ENCODE assay signal across 9 mouse cellular contexts in the genomic region with DNA sequence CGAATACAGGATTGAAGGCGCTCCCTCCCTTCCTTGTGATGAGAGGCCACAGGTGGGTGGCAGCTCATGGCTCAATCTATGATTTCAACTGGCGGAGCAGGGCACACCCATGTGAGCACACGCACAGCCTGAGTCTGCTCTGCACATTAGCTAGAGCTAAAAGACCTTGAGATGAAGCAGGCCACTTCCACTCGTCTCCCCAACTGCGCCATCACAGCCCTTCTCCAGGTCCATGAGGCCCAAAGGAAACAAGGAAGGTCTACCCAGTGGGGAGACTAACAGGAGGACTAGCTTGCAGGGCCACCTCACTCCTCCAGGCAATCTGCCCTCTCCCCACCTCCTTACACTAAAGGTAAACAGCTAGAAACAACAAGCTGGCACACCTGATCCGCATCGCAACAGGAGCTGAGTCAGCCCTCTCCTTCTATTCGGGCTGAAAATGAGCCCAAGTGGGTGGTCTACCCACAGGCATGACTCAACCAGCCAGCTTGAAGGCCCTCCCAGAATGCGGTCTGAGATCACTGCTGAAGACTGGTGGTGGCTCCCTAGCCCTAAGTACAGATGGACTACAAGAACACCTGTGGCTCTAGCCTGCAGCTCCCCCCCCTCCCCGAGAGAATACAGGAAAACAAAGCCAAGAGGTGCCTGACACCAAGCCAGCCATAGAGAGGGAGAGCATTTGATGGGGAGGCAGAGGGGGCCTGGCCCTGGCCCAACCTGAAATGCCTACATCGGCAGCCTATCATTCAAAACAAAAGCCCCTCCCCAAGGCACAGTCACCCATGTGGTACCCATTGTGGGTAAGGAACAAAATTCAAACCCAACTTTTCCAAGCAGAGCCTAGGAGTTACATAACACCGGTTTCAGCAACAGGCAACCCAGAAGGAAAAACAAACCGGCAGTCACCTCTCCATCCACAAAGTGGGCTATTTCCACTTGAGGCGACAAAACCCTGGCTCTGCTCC. TPM values are rescaled to one million over a fixed set of nuclear protein-coding genes. Genes with fewer than 3 reads are reported as not detected.
DNase-seq lines count a peak whose midpoint lies in the region; ATAC-seq and TF ChIP-seq lines count a peak whose summit lies in the region.
"Had no signal": no experiment of that assay in that cellular context is flagged by ENCODE, and none has a peak within 500 bp of the region (broad histone marks: within the 10 kb centered on the region; RNA-seq: fewer than 3 reads in every experiment).

No protein-coding gene starts in this region.

- peak overlapping the region; percentile 96 for H3K9ac ChIP-seq in forebrain, embryonic 11.5 days (ENCODE audit: low read length)
- peak overlapping the region; percentile 100 for H3K9ac ChIP-seq in liver, embryonic 11.5 days (ENCODE audit: low read depth, low read length)
- H3K9ac ChIP-seq in stomach, postnatal 0 days (ENCODE audit: low read length) = peak overlapping the region; percentile 97

- TF ChIP-seq CTCF in bone marrow macrophage, adult 2 months (IDR thresholded peaks at IDR 0.05; ENCODE audit: low read depth, low read length) = no peak
- no peak for TF ChIP-seq CTCF in stomach, postnatal 0 days (IDR thresholded peaks at IDR 0.05; ENCODE audit: low read depth)

- H3K4me3 ChIP-seq in bone marrow macrophage, adult 2 months (ENCODE audit: insufficient read depth, low read length) = peak overlapping the region; percentile 81
- peak overlapping the region; percentile 99 for H3K4me3 ChIP-seq in forebrain, embryonic 11.5 days (ENCODE audit: low read depth, low read length)
- H3K4me3 ChIP-seq in liver, embryonic 11.5 days (ENCODE audit: low read depth, low read length) = peak overlapping the region; percentile 96
- H3K4me3 ChIP-seq in stomach, postnatal 0 days (ENCODE audit: low read depth, low read length) = peak overlapping the region; percentile 94

- H3K9me3 ChIP-seq in forebrain, embryonic 11.5 days (ENCODE audit: control insufficient read depth, low read length) = no peaks in the 10 kb centered on the region
- no peaks in the 10 kb centered on the region for H3K9me3 ChIP-seq in liver, embryonic 11.5 days (ENCODE audit: control insufficient read depth, low read length)
- H3K9me3 ChIP-seq in stomach, postnatal 0 days (ENCODE audit: control insufficient read depth, low read length) = no peaks in the 10 kb centered on the region

- no peak for TF ChIP-seq POLR2A in bone marrow macrophage, adult 2 months (IDR thresholded peaks at IDR 0.05; ENCODE audit: borderline replicate concordance, low read depth, low read length)

- H3K27me3 ChIP-seq in forebrain, embryonic 11.5 days (ENCODE audit: control insufficient read depth, insufficient read depth, low read length) = no peaks in the 10 kb centered on the region
- H3K27me3 ChIP-seq in liver, embryonic 11.5 days (replicated peaks; ENCODE audit: control insufficient read depth, insufficient read depth, low read length) = no peaks in the 10 kb centered on the region
- no peaks in the 10 kb centered on the region for H3K27me3 ChIP-seq in stomach, postnatal 0 days (ENCODE audit: control insufficient read depth, insufficient read depth, low read length)

- no peak for ATAC-seq in forebrain, embryonic 11.5 days (replicated peaks; ENCODE audit: low FRiP score)
- no peak for ATAC-seq in liver, embryonic 11.5 days (replicated peaks; ENCODE audit: low FRiP score)
- 0 out of 2 replicates have a peak, but pooled peaks have one; percentile 1 for ATAC-seq in stomach, postnatal 0 days (ENCODE audit: low FRiP score, low TSS enrichment)

- 61% methylated on average over 15 of the region's 15 CpGs for WGBS in forebrain, embryonic 11.5 days
- 45% methylated on average over 15 of the region's 15 CpGs for WGBS in liver, embryonic 11.5 days
- 29% methylated on average over 15 of the region's 15 CpGs for WGBS in stomach, postnatal 0 days

- no peak for TF ChIP-seq EP300 in stomach, postnatal 0 days (optimal IDR thresholded peaks at IDR 0.05)

- H3K36me3 ChIP-seq in forebrain, embryonic 11.5 days (ENCODE audit: control insufficient read depth, insufficient read depth, low read length) = no peaks in the 10 kb centered on the region; the same call in 1 of the 2 replicates
- peaks cover 9% of the 10 kb centered on the region; the same call in 1 of the 2 replicates for H3K36me3 ChIP-seq in liver, embryonic 11.5 days (ENCODE audit: control insufficient read depth, insufficient read depth, low read length)
- H3K36me3 ChIP-seq in stomach, postnatal 0 days (ENCODE audit: control insufficient read depth, insufficient read depth, low read length) = peaks cover 6% of the 10 kb centered on the region

- peak; percentile 34 to 53 for DNase-seq in lung, adult 18-20 months
- no peak for DNase-seq in lung, postnatal 10 days
- no peak for DNase-seq in forebrain, embryonic 11.5 days (ENCODE audit: low spot score)
- no peak for DNase-seq in liver, embryonic 11.5 days (ENCODE audit: low spot score)
- DNase-seq in stomach, postnatal 0 days (ENCODE audit: low spot score) = peak; percentile 56
- DNase-seq in adrenal gland, postnatal 36 days = no peak
- no peak for DNase-seq in ovary, adult 18-20 months (ENCODE audit: low spot score)

- peaks cover 46% of the 10 kb centered on the region for H3K4me1 ChIP-seq in bone marrow macrophage, adult 2 months (ENCODE audit: control insufficient read depth, insufficient read depth, low read length)
- peaks cover 22% of the 10 kb centered on the region for H3K4me1 ChIP-seq in forebrain, embryonic 11.5 days (replicated peaks; ENCODE audit: control insufficient read depth, insufficient read depth, low read length)
- H3K4me1 ChIP-seq in liver, embryonic 11.5 days (replicated peaks; ENCODE audit: control insufficient read depth, insufficient read depth, low read length) = peaks cover 69% of the 10 kb centered on the region
- H3K4me1 ChIP-seq in stomach, postnatal 0 days (replicated peaks; ENCODE audit: control insufficient read depth, insufficient read depth) = peaks cover 11% of the 10 kb centered on the region; the same call in 1 of the 2 replicates

- H3K4me2 ChIP-seq in forebrain, embryonic 11.5 days (ENCODE audit: low read depth, low read length, severe bottlenecking) = peak overlapping the region; percentile 99
- peak overlapping the region; percentile 99 for H3K4me2 ChIP-seq in liver, embryonic 11.5 days
- peak overlapping the region; percentile 94 for H3K4me2 ChIP-seq in stomach, postnatal 0 days (replicated peaks; ENCODE audit: low read depth)

- no peak overlapping the region for H3K27ac ChIP-seq in bone marrow macrophage, adult 2 months (ENCODE audit: insufficient read depth, low read depth, low read length)
- no peak overlapping the region for H3K27ac ChIP-seq in forebrain, embryonic 11.5 days (ENCODE audit: low read depth, low read length)
- no peak overlapping the region for H3K27ac ChIP-seq in liver, embryonic 11.5 days (ENCODE audit: low read depth, low read length)
- peak overlapping the region; percentile 92 for H3K27ac ChIP-seq in stomach, postnatal 0 days (replicated peaks)

RNA-seq across cellular contexts. Expression of a gene that starts 1.8 kb away (rescaled TPM):
- 30.6 and 31.6 TPM in 2 replicates for polyA plus RNA-seq in bone marrow macrophage, adult 2 months (2012; ENCODE audit: insufficient read depth, insufficient read length, missing spikeins)
- 25.6 and 25.8 TPM in 2 replicates for polyA plus RNA-seq in forebrain, embryonic 11.5 days (2014; fragmentation: Nextera tagmentation; extraction: Ambion mirVana)
- 21.1 and 23.7 TPM in 2 replicates for polyA plus RNA-seq in liver, embryonic 11.5 days (2014; fragmentation: Nextera tagmentation; extraction: Ambion mirVana)
- 9.5 and 9.6 TPM in 2 replicates for polyA plus RNA-seq in stomach, postnatal 0 days (2015; fragmentation: Nextera tagmentation; extraction: Ambion mirVana)
- total RNA-seq in adrenal gland, postnatal 36 days (2021) = 10 to 100 TPM; 62.2 to 67.6 TPM

RNA-seq across cellular contexts. Expression of a gene that starts 21.7 kb away (rescaled TPM):
- not detected in 2 replicates for polyA plus RNA-seq in bone marrow macrophage, adult 2 months (2012; ENCODE audit: insufficient read depth, insufficient read length, missing spikeins)
- polyA plus RNA-seq in forebrain, embryonic 11.5 days (2014; fragmentation: Nextera tagmentation; extraction: Ambion mirVana) = 1.8 and 2.6 TPM in 2 replicates
- 1.6 and 2.6 TPM in 2 replicates for polyA plus RNA-seq in liver, embryonic 11.5 days (2014; fragmentation: Nextera tagmentation; extraction: Ambion mirVana)
- polyA plus RNA-seq in stomach, postnatal 0 days (2015; fragmentation: Nextera tagmentation; extraction: Ambion mirVana) = 0.53 TPM in 2 replicates
- under 1 TPM in 1 of 2 experiments, not detected in 1; 0.30 TPM for total RNA-seq in adrenal gland, postnatal 36 days (2021)
- total RNA-seq: hematopoietic stem cell, adult 5-6 weeks had no signal

RNA-seq across cellular contexts. Expression of a gene that starts 22.0 kb away (rescaled TPM):
- polyA plus RNA-seq in bone marrow macrophage, adult 2 months (2012; ENCODE audit: insufficient read depth, insufficient read length, missing spikeins) = 1.1 and 1.2 TPM in 2 replicates
- polyA plus RNA-seq in forebrain, embryonic 11.5 days (2014; fragmentation: Nextera tagmentation; extraction: Ambion mirVana) = 0.56 TPM in 1 of 2 replicates, not detected in the other
- polyA plus RNA-seq in liver, embryonic 11.5 days (2014; fragmentation: Nextera tagmentation; extraction: Ambion mirVana) = 0.43 and 0.48 TPM in 2 replicates
- 0.15 and 0.42 TPM in 2 replicates for polyA plus RNA-seq in stomach, postnatal 0 days (2015; fragmentation: Nextera tagmentation; extraction: Ambion mirVana)
- not detected for total RNA-seq in adrenal gland, postnatal 36 days (2021)

RNA-seq across cellular contexts. Expression of a gene that starts 35.7 kb away (rescaled TPM):
- polyA plus RNA-seq in bone marrow macrophage, adult 2 months (2012; ENCODE audit: insufficient read depth, insufficient read length, missing spikeins) = not detected in 2 replicates
- 10.6 and 11.0 TPM in 2 replicates for polyA plus RNA-seq in forebrain, embryonic 11.5 days (2014; fragmentation: Nextera tagmentation; extraction: Ambion mirVana)
- polyA plus RNA-seq in liver, embryonic 11.5 days (2014; fragmentation: Nextera tagmentation; extraction: Ambion mirVana) = 1.1 and 1.2 TPM in 2 replicates
- 2.0 and 2.6 TPM in 2 replicates for polyA plus RNA-seq in stomach, postnatal 0 days (2015; fragmentation: Nextera tagmentation; extraction: Ambion mirVana)
- 1 to 10 TPM; 1.8 to 2.2 TPM for total RNA-seq in adrenal gland, postnatal 36 days (2021)
- total RNA-seq: hematopoietic stem cell, adult 5-6 weeks had no signal

RNA-seq across cellular contexts. Expression of a gene that starts 49.0 kb away (rescaled TPM):
- polyA plus RNA-seq in bone marrow macrophage, adult 2 months (2012; ENCODE audit: insufficient read depth, insufficient read length, missing spikeins) = 119 and 139 TPM in 2 replicates
- polyA plus RNA-seq in forebrain, embryonic 11.5 days (2014; fragmentation: Nextera tagmentation; extraction: Ambion mirVana) = 220 and 268 TPM in 2 replicates
- polyA plus RNA-seq in liver, embryonic 11.5 days (2014; fragmentation: Nextera tagmentation; extraction: Ambion mirVana) = 281 and 298 TPM in 2 replicates
- polyA plus RNA-seq in stomach, postnatal 0 days (2015; fragmentation: Nextera tagmentation; extraction: Ambion mirVana) = 347 and 366 TPM in 2 replicates
- 100 to 1,000 TPM; 194 to 215 TPM for total RNA-seq in adrenal gland, postnatal 36 days (2021)

Comparison
In these comparisons a context has a peak if more than half of its experiments do, and no peak if none do; other contexts are left out.
1. DNase-seq: peak in lung, adult 18-20 months (2 of 2) and stomach, postnatal 0 days (single experiment); none in lung, postnatal 10 days (single experiment), forebrain, embryonic 11.5 days (single experiment), liver, embryonic 11.5 days (single experiment), adrenal gland, postnatal 36 days (0 of 2) and ovary, adult 18-20 months (single experiment).
2. Peak in every context shown above with its lines, with median percentiles within 50 percentile points of each other: H3K4me3 ChIP-seq, H3K4me2 ChIP-seq and H3K9ac ChIP-seq.